Mouse (Mus musculus): ENCODE measurements around the gene Fkbp7. TPM values are rescaled to one million over a fixed set of nuclear protein-coding genes. Genes with fewer than 3 reads are reported as not detected.
A peak's percentile ranks its signal among the peaks of the same experiment; 100 is the strongest.
"Not testable (repeated sequence)": the region's sequence is repeated elsewhere in the genome, so short reads cannot be mapped to it uniquely, and the experiment has no call there.

The Fkbp7 gene
- total RNA-seq, 2 experiments from 2014 or later: 4.9 to 7.1 TPM

- DNase-seq (ENCODE audit: extremely low spot score in 1 of 2, low spot score in 2 of 2): no peak
- no peak overlapping the region for H3K27ac ChIP-seq
- TF ChIP-seq CTCF (IDR thresholded peaks at IDR 0.05): no peak
- H3K4me3 ChIP-seq: no peak overlapping the region
- intact Hi-C loops (cut with DNase I): no loop called here
Measured at GRCm38 (mm10) chr2:76630293-76630692, 42.6 kb downstream of the Fkbp7 start.

DNA sequence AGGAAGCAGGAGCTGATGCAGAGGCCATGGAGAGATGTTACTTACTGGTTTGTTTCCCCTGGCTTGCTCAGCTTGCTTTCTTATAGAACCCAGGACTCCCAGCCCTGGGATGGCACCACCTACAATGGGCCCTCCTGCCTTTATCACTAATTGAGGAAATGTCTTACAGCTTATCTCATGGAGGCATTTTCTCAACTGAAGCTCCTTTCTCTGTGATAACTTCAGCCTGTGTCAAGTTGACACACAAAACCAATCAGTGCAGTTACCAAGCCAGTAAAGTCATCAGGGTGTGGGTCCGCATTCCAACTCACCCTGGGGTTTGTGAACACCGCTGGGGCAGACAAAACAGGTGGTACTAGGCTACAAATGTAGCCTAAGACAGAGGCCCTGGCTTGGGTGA is 50.6 kb downstream of the Fkbp7 start:
- intact Hi-C loops (cut with DNase I); H3K27ac ChIP-seq; DNase-seq (ENCODE audit: extremely low spot score in 1 of 2, low spot score in 2 of 2); H3K4me3 ChIP-seq: not testable (repeated sequence)

DNA sequence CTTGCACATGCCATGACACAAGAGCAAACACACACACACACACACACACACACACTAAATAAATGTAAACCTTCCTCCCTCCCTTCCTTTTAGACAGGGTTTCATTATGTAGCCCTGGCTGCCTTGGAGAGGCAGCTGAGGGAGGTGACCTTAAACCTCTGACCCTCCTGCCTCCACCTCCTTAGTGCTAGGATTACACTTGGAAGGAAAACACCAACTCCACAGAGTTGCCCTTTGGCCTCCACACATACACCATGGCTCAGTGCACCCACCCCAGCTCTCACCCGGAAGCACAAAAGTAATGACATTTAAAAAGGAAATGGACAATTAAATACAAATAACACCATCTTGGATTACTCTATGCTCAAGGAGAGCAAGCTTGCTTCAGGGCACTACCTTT is 51.2 kb downstream of the Fkbp7 start:
- intact Hi-C loops (cut with DNase I): no loop called here
- H3K27ac ChIP-seq: no peak overlapping the region
- TF ChIP-seq CTCF (IDR thresholded peaks at IDR 0.05): no peak
- no peak overlapping the region for H3K4me3 ChIP-seq
- DNase-seq (ENCODE audit: extremely low spot score in 1 of 2, low spot score in 2 of 2): no peak

GRCm38 (mm10) chr2:76620188-76620587 is 52.7 kb downstream of the Fkbp7 start:
- no peak overlapping the region for H3K4me3 ChIP-seq
- no peak overlapping the region for H3K27ac ChIP-seq
- TF ChIP-seq CTCF (IDR thresholded peaks at IDR 0.05): no peak
- intact Hi-C loops (cut with DNase I): no loop called here
- DNase-seq (ENCODE audit: extremely low spot score in 1 of 2, low spot score in 2 of 2): no peak

- Histone ChIP-seq H3K27ac (no peak overlapping the region), H3K4me3 (no peak overlapping the region)
- peak; percentile 28 to 34 for DNase-seq (ENCODE audit: extremely low spot score in 1 of 2, low spot score in 2 of 2)
- intact Hi-C loops (cut with DNase I): loop anchor here (1.0 to 10.0 kb wide), 2 partner anchors 251 to 363 kb away; no protein-coding TSS in a partner anchor
- peak; percentile 86 for TF ChIP-seq CTCF (IDR thresholded peaks at IDR 0.05)
Measured at GRCm38 (mm10) chr2:76618078-76618477, 54.8 kb downstream of the Fkbp7 start.

Other genes with a start within 250 kb of the Fkbp7 start
- 10 to 100 TPM; 15.2 to 17.0 TPM for gene Prkra, start 25.1 kb downstream of the Fkbp7 start, total RNA-seq (2021)
- not detected for gene Pjvk, start 24.6 kb downstream of the Fkbp7 start, total RNA-seq (2021)
- gene Plekha3, start 2.2 kb upstream of the Fkbp7 start, total RNA-seq (2021): 10 to 100 TPM; 40.5 to 41.4 TPM

Data from left cerebral cortex, adult 2 months (tissue).